Comparison of ENCODE assay signal across 24 mouse cellular contexts in the genomic region with DNA sequence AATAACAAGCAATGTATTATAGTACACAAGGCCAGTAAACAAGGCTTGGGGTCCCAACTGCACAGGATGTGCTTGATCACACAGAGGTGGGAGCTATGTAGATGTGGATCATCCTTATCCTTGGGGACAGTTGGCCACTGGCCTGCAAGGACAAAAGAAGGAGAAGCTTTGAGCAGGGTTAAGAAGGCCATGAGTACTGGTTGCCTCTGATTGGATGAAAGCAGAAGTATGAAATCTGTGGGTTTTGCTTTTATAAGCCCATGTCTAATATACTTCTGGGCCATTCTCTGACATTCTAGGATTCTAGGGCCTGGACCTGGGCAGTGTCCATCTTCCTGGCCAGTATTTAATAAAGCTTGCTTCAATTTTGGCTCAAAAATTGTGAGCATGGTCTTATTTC. TPM values are rescaled to one million over a fixed set of nuclear protein-coding genes. Genes with fewer than 3 reads are reported as not detected.
A peak's percentile ranks its signal among the peaks of the same experiment; 100 is the strongest.
DNase-seq lines count a peak whose midpoint lies in the region; ATAC-seq and TF ChIP-seq lines count a peak whose summit lies in the region.
"Had no signal": no experiment of that assay in that cellular context is flagged by ENCODE, and none has a peak within 500 bp of the region (broad histone marks: within the 10 kb centered on the region; RNA-seq: fewer than 3 reads in every experiment).

No protein-coding gene starts in this region.

- dilution Hi-C loops in CH12.LX (cut with MboI; ENCODE audit: extremely low pct_ligation_motif_present, extremely low pct_unique_long_range_greater_than_20kb, low sequenced_read_pairs), result no loop called here

- 0 out of 2 replicates have a peak, but pooled peaks have one; percentile 7 for ATAC-seq in neutrophil, adult 5-6 weeks (ENCODE audit: extremely low read depth, insufficient number of reproducible peaks, low FRiP score, poor library complexity, severe bottlenecking)
- ATAC-seq in forebrain, embryonic 11.5 days (replicated peaks; ENCODE audit: low FRiP score), result no peak
- ATAC-seq: activated CD4-positive, CD25-positive, alpha-beta regulatory T cell, adult 4 months; forebrain, embryonic 14.5 days; forebrain, postnatal 0 days had no signal

- TF ChIP-seq RAD21 in CH12.LX (IDR thresholded peaks at IDR 0.05; ENCODE audit: low read depth, low read length), result no peak

- in situ Hi-C loops in CH12.LX (cut with MboI; ENCODE audit: low pct_ligation_motif_present, low pct_unique_long_range_greater_than_20kb, low sequenced_read_pairs), result no loop called here

- H3K27me3 ChIP-seq in CH12.LX (replicated peaks), result no peaks in the 10 kb centered on the region
- H3K27me3 ChIP-seq in forebrain, embryonic 11.5 days (ENCODE audit: control insufficient read depth, insufficient read depth, low read length), result no peaks in the 10 kb centered on the region
- H3K27me3 ChIP-seq: hindbrain, embryonic 12.5 days; hindbrain, embryonic 15.5 days had no signal

- DNase-seq in CH12.LX (ENCODE audit: extremely low read depth), result no peak
- no peak for DNase-seq in kidney, postnatal 4 days
- DNase-seq in frontal cortex, postnatal 36 days (ENCODE audit: low spot score in 2 of 2), result no peak
- no peak for DNase-seq in spleen, adult 18-20 months
- DNase-seq in forebrain, embryonic 11.5 days (ENCODE audit: low spot score), result no peak
- DNase-seq: adrenal gland, adult 8-10 months; adrenal gland, postnatal 25 days; cerebellum, adult 11-12 months; cerebellum, adult 8-10 months; cerebellum, postnatal 10 days; cerebellum, postnatal 36 days; forebrain, postnatal 0 days; gastrocnemius, postnatal 10 days; gastrocnemius, postnatal 36 days; heart, adult 11 months had no signal

- peak overlapping the region; percentile 58; the same call in 1 of the 2 replicates for H3K4me2 ChIP-seq in CH12.LX (ENCODE audit: insufficient read depth, low read depth, poor library complexity, severe bottlenecking)
- no peak overlapping the region for H3K4me2 ChIP-seq in forebrain, embryonic 11.5 days (ENCODE audit: low read depth, low read length, severe bottlenecking)
- H3K4me2 ChIP-seq: heart, embryonic 11.5 days; hindbrain, embryonic 12.5 days; hindbrain, embryonic 15.5 days had no signal

- H3K79me2 ChIP-seq in CH12.LX (replicated peaks; ENCODE audit: control insufficient read depth, extremely low read depth, insufficient read depth, poor library complexity, severe bottlenecking), result no peaks in the 10 kb centered on the region
- H3K79me2 ChIP-seq in macrophage (ENCODE audit: inconsistent target), result no peaks in the 10 kb centered on the region

- H3K27ac ChIP-seq in CH12.LX (ENCODE audit: insufficient read depth, low read depth) (no peak overlapping the region), macrophage (peak overlapping the region; percentile 19)
- peak overlapping the region; percentile 53 for H3K27ac ChIP-seq in bone marrow macrophage, adult 2 months (ENCODE audit: insufficient read depth, low read depth, low read length)
- no peak overlapping the region for H3K27ac ChIP-seq in forebrain, embryonic 11.5 days (ENCODE audit: low read depth, low read length)
- H3K27ac ChIP-seq: forebrain, embryonic 10.5 days; hindbrain, embryonic 12.5 days; hindbrain, embryonic 15.5 days had no signal

- H3K9me3 ChIP-seq in CH12.LX (replicated peaks; ENCODE audit: low read length), result no peaks in the 10 kb centered on the region
- H3K9me3 ChIP-seq in forebrain, embryonic 11.5 days (ENCODE audit: control insufficient read depth, low read length), result no peaks in the 10 kb centered on the region
- H3K9me3 ChIP-seq: forebrain, embryonic 10.5 days; hindbrain, embryonic 12.5 days; hindbrain, embryonic 15.5 days had no signal

- no peak for TF ChIP-seq CTCF in CH12.LX (conservative IDR thresholded peaks at IDR 0.05 in 1 of 2, IDR thresholded peaks at IDR 0.05 in 1 of 2; ENCODE audit: low read depth in 2 of 2, low read length in 2 of 2)
- TF ChIP-seq CTCF in bone marrow macrophage, adult 2 months (IDR thresholded peaks at IDR 0.05; ENCODE audit: low read depth, low read length), result no peak

- TF ChIP-seq EP300 in CH12.LX (IDR thresholded peaks at IDR 0.05; ENCODE audit: low read length), result no peak

- TF ChIP-seq POLR2A in CH12.LX (IDR thresholded peaks at IDR 0.05; ENCODE audit: low read depth, low read length), result no peak
- TF ChIP-seq POLR2A in bone marrow macrophage, adult 2 months (IDR thresholded peaks at IDR 0.05; ENCODE audit: borderline replicate concordance, low read depth, low read length), result no peak

- H3K4me3 ChIP-seq in CH12.LX (replicated peaks in 1 of 3; ENCODE audit: low read depth in 2 of 3, low read length in 2 of 3, poor library complexity in 1 of 3) (no peak overlapping the region), macrophage (ENCODE audit: inconsistent target) (no peak overlapping the region)
- H3K4me3 ChIP-seq in bone marrow macrophage, adult 2 months (ENCODE audit: insufficient read depth, low read length), result peak overlapping the region; percentile 31
- H3K4me3 ChIP-seq in forebrain, embryonic 11.5 days (ENCODE audit: low read depth, low read length), result no peak overlapping the region
- H3K4me3 ChIP-seq: forebrain, embryonic 10.5 days; hindbrain, embryonic 12.5 days; hindbrain, embryonic 15.5 days had no signal

- no peaks in the 10 kb centered on the region for H3K36me3 ChIP-seq in CH12.LX (replicated peaks in 1 of 2; ENCODE audit: control insufficient read depth in 1 of 2, insufficient read depth in 1 of 2, low read length in 1 of 2)
- no peaks in the 10 kb centered on the region for H3K36me3 ChIP-seq in macrophage (ENCODE audit: inconsistent target)
- H3K36me3 ChIP-seq in forebrain, embryonic 11.5 days (ENCODE audit: control insufficient read depth, insufficient read depth, low read length), result no peaks in the 10 kb centered on the region
- H3K36me3 ChIP-seq: forebrain, embryonic 10.5 days; hindbrain, embryonic 12.5 days; hindbrain, embryonic 15.5 days had no signal

- H3K4me1 ChIP-seq in CH12.LX (ENCODE audit: control insufficient read depth in 1 of 2, insufficient read depth in 2 of 2), result peaks cover 7 to 18% of the 10 kb centered on the region in 2 experiments
- H3K4me1 ChIP-seq in bone marrow macrophage, adult 2 months (ENCODE audit: control insufficient read depth, insufficient read depth, low read length), result peaks cover 20% of the 10 kb centered on the region
- no peaks in the 10 kb centered on the region for H3K4me1 ChIP-seq in forebrain, embryonic 11.5 days (replicated peaks; ENCODE audit: control insufficient read depth, insufficient read depth, low read length)
- H3K4me1 ChIP-seq: forebrain, embryonic 10.5 days; hindbrain, embryonic 12.5 days; hindbrain, embryonic 15.5 days had no signal

- no peak overlapping the region for H3K9ac ChIP-seq in CH12.LX (ENCODE audit: insufficient read depth, low read depth)
- H3K9ac ChIP-seq in forebrain, embryonic 11.5 days (ENCODE audit: low read length), result no peak overlapping the region
- H3K9ac ChIP-seq: forebrain, postnatal 0 days; hindbrain, embryonic 12.5 days; hindbrain, embryonic 15.5 days had no signal

TF ChIP-seq in CH12.LX, 34 proteins besides CTCF, POLR2A, EP300 and RAD21 (continues in another document):
- TF ChIP-seq JUN (IDR thresholded peaks at IDR 0.05; ENCODE audit: insufficient read depth, low read depth, low read length) (no peak), ZNF384 (IDR thresholded peaks at IDR 0.05; ENCODE audit: low read depth, low read length) (no peak), CHD2 (IDR thresholded peaks at IDR 0.05; ENCODE audit: low read length) (no peak), USF1 (IDR thresholded peaks at IDR 0.05; ENCODE audit: low read depth, low read length) (no peak), ETS1 (conservative IDR thresholded peaks at IDR 0.05; ENCODE audit: low read depth, low read length) (no peak), SMC3 (IDR thresholded peaks at IDR 0.05; ENCODE audit: low read depth, low read length) (no peak), ZMIZ1 (IDR thresholded peaks at IDR 0.05; ENCODE audit: low read depth, low read length) (no peak), ELF1 (IDR thresholded peaks at IDR 0.05; ENCODE audit: low read depth, low read length) (no peak), TCF12 (IDR thresholded peaks at IDR 0.05; ENCODE audit: low read depth, low read length) (no peak), MAFK (IDR thresholded peaks at IDR 0.05; ENCODE audit: insufficient replicate concordance, low read length) (no peak), BHLHE40 (IDR thresholded peaks at IDR 0.05; ENCODE audit: low read depth, low read length) (no peak), NRF1 (IDR thresholded peaks at IDR 0.05; ENCODE audit: low read depth, low read length) (no peak), JUND (conservative IDR thresholded peaks at IDR 0.05; ENCODE audit: low read depth, low read length) (no peak), SIN3A (IDR thresholded peaks at IDR 0.05; ENCODE audit: low read length) (no peak), IRF4 (IDR thresholded peaks at IDR 0.05; ENCODE audit: low read depth, low read length) (no peak)

RNA-seq across cellular contexts. Expression of a gene that starts 28.3 kb away (rescaled TPM):
- total RNA-seq in CH12.LX (2012; rRNA removed) (11.5 and 12.8 TPM in 2 replicates), CH12.LX (2014; rRNA removed) (20.0 and 22.0 TPM in 2 replicates)
- polyA plus RNA-seq in CH12.LX (2012; ENCODE audit: insufficient read length, low read depth) (25.2 and 29.4 TPM in 2 replicates), macrophage (2018) (42.3 to 121 TPM (median 46.5 TPM) in 3 replicates)
- 52.9 and 55.8 TPM in 2 replicates for polyA plus RNA-seq in bone marrow macrophage, adult 2 months (2012; ENCODE audit: insufficient read depth, insufficient read length, missing spikeins)
- 10 to 100 TPM in 18 of 26 experiments, 1 to 10 TPM in 8; 1.5 to 29.3 (median 14.1) TPM for total RNA-seq in macrophage (2018; cell fraction: chromatin; rRNA removed)
- total RNA-seq in macrophage (2018; cell fraction: cytosol; rRNA removed), result 10 to 100 TPM; 23.6 to 41.0 (median 33.7) TPM
- 10 to 100 TPM in 25 of 26 experiments, 1 to 10 TPM in 1; 9.0 to 48.3 (median 27.3) TPM for total RNA-seq in macrophage (2018; cell fraction: nucleus; rRNA removed)
- total RNA-seq in neutrophil, adult 5-6 weeks (2017), result 30.6 and 31.2 TPM in 2 replicates
- 15.2 and 15.8 TPM in 2 replicates for polyA plus RNA-seq in forebrain, embryonic 11.5 days (2014; fragmentation: Nextera tagmentation; extraction: Ambion mirVana)

RNA-seq across cellular contexts. Expression of a gene that starts 32.6 kb away (rescaled TPM):
- total RNA-seq in CH12.LX (2012; rRNA removed), result 13.9 and 14.3 TPM in 2 replicates
- 35.3 and 42.4 TPM in 2 replicates for total RNA-seq in CH12.LX (2014; rRNA removed)
- polyA plus RNA-seq in CH12.LX (2012; ENCODE audit: insufficient read length, low read depth), result 9.2 and 10.9 TPM in 2 replicates
- 38.3 and 41.3 TPM in 2 replicates for polyA plus RNA-seq in bone marrow macrophage, adult 2 months (2012; ENCODE audit: insufficient read depth, insufficient read length, missing spikeins)
- 100 to 1,000 TPM in 22 of 26 experiments, 10 to 100 TPM in 4; 72.7 to 206 (median 140) TPM for total RNA-seq in macrophage (2018; cell fraction: chromatin; rRNA removed)
- total RNA-seq in macrophage (2018; cell fraction: cytosol; rRNA removed), result 10 to 100 TPM; 15.9 to 40.1 (median 25.7) TPM
- 100 to 1,000 TPM in 7 of 26 experiments, 10 to 100 TPM in 19; 56.0 to 141 (median 72.0) TPM for total RNA-seq in macrophage (2018; cell fraction: nucleus; rRNA removed)
- 22.0 to 27.0 TPM (median 25.2 TPM) in 3 replicates for polyA plus RNA-seq in macrophage (2018)
- total RNA-seq in neutrophil, adult 5-6 weeks (2017), result 57.8 and 58.4 TPM in 2 replicates
- polyA plus RNA-seq in forebrain, embryonic 11.5 days (2014; fragmentation: Nextera tagmentation; extraction: Ambion mirVana), result 28.5 and 33.4 TPM in 2 replicates

Comparison
In these comparisons a context has a peak if more than half of its experiments do, and no peak if none do; other contexts are left out.
1. H3K27ac ChIP-seq: peak in bone marrow macrophage, adult 2 months (single experiment) and macrophage (single experiment); none in CH12.LX (single experiment) and forebrain, embryonic 11.5 days (single experiment).